Mouse (Mus musculus): Measurements from ENCODE around the gene Anp32b. TPM values are rescaled to one million over a fixed set of nuclear protein-coding genes. Genes with fewer than 3 reads are reported as not detected.

Anp32b gene
- polyA plus RNA-seq (2017; shearing (Covaris generic)) = 51.3 TPM

DNA sequence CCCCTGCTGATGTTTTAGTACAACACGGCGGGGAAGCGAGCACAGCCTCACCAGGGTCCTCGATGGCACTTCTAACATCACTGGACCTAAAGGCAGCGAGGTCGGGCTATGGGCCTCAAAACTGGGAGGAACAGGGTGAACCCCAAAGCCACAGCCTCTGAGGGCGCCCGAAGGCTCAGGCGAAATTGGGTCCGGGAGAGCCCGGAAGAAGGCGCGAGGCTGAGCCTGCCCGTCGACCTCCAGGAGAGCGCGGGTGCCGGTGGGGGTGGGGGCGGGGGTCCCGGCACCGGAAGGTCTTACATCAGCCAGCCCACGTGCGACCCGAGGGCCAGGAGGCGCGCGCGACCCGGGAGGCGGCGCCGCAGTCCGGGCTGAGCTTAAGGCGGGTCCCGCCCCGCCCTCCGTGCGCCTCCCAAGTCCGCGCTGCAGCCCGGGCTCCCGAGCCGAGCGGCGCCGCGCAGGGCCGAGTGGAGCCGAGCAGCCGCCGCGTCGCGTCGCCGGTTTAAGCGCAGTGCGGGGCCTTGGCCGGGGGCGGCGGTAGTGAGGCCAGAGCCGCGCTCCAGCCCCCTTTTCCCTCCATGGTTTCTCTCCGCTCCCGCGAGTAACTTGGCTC, at the start of gene Anp32b:
Gene Anp32b, plus strand, starts transcription at position 384 of the 613 bp plus-strand sequence.

GRCm38 (mm10) chr4:46413406-46413805, 37.3 kb upstream of the Anp32b start, which contains the start of gene Hemgn:
Gene Hemgn, minus strand, starts transcription at chr4:46413506.

DNA sequence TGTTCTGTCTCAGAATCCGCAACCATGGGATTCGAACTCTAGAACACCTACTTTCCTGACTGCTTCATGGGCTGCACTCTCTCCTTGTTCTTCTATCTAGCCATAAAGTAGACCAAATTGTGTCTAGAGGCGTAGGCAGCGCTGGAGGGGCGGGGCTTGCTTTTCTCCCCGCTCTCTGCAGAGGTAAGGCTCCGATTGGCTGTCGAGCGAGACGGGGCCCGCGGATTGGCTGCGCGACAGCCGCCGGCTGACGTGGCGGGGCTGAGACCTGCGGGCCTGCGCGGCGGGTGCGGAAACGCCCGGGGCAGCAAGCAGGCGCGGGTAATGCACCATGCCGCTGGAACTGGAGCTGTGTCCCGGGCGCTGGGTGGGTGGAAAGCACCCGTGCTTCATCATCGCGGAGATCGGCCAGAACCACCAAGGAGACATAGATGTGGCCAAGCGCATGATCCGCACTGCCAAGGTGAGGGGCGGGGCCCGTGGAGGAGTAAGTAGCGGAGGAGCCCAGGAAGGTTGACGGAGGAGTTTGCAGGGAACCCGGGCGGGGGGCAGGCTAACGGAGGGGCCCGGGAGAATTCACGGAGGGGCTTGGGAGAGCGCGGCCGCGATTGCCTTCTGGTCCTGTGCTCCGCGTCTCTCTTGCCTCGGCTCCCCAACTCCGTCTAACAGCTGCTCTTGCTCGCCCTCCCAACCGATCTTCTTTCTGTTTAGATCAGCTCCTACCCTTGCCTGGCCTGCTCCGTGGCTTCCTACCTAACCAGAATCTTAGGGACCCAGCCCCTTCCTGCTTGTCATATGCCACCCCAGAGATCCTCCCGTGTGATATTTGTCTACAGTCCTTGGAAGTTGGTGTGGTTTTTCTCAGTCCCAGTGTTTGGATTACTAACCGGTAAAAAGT, 38.6 kb downstream of the Anp32b start, which contains the start of gene Nans:
Gene Nans, plus strand, starts transcription at position 221 of the 898 bp plus-strand sequence.

Other genes starting within 250 kb of the Anp32b start
- not detected for gene Foxe1, start 107.3 kb upstream of the Anp32b start, polyA plus RNA-seq (2017; shearing (Covaris generic))
- 24.2 TPM for gene Trmo, start 61.5 kb upstream of the Anp32b start, polyA plus RNA-seq (2017; shearing (Covaris generic))
- gene Hemgn, start 37.4 kb upstream of the Anp32b start, polyA plus RNA-seq (2017; shearing (Covaris generic)) = 0.57 TPM
- gene Nans, start 38.3 kb downstream of the Anp32b start, polyA plus RNA-seq (2017; shearing (Covaris generic)) = 89.3 TPM
- 56.2 TPM for gene Trim14, start 85.2 kb downstream of the Anp32b start, polyA plus RNA-seq (2017; shearing (Covaris generic))
- 132 TPM for gene Coro2a, start 151.3 kb downstream of the Anp32b start, polyA plus RNA-seq (2017; shearing (Covaris generic))
- gene Tbc1d2, start 199.3 kb downstream of the Anp32b start, polyA plus RNA-seq (2017; shearing (Covaris generic)) = 2.5 TPM